8 mouse cellular contexts compared by ENCODE assay signal in the genomic region with DNA sequence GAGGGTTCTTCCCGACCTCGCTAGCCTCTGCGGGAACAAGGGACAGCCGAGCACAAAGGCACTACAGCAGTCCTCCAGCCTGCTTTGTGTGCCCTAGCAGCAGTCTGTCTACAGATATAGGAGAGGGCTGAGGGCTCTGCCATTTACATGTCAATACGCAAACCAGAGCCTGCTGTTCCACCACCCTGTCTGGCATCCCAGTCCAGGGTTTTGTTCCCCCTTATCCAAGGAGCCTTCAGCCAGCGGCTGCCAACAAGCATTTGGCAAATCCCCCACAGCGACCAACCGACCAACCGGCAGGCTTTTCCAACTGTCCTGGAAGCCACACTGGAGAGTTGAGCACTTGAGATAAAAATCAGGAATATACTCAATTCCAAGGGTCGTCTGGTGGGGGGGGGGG. TPM values are rescaled to one million over a fixed set of nuclear protein-coding genes. Genes with fewer than 3 reads are reported as not detected.
DNase-seq lines count a peak whose midpoint lies in the region; ATAC-seq and TF ChIP-seq lines count a peak whose summit lies in the region.

No protein-coding gene starts in this region.

- peak; percentile 31; the same call in 1 of the 2 replicates for ATAC-seq in lung, embryonic 14.5 days (ENCODE audit: insufficient read depth)
- ATAC-seq in lung, postnatal 0 days, result no peak
- ATAC-seq in neural tube, embryonic 13.5 days (ENCODE audit: low read depth), result peak; percentile 82

- no peak overlapping the region for H3K27ac ChIP-seq in lung, embryonic 14.5 days (ENCODE audit: low read depth)
- H3K27ac ChIP-seq in lung, postnatal 0 days (ENCODE audit: low read length), result no peak overlapping the region
- peak overlapping the region; percentile 83 for H3K27ac ChIP-seq in neural tube, embryonic 13.5 days (replicated peaks)

- no peak overlapping the region for H3K9ac ChIP-seq in lung, embryonic 14.5 days
- H3K9ac ChIP-seq in lung, postnatal 0 days (replicated peaks; ENCODE audit: low read depth), result no peak overlapping the region
- H3K9ac ChIP-seq in neural tube, embryonic 13.5 days, result peak overlapping the region; percentile 68

- intact Hi-C loops in heart, postnatal 10 days (cut with DNase I), result no loop called here

- H3K4me2 ChIP-seq in lung, embryonic 14.5 days, result peak overlapping the region; percentile 16; the same call in 1 of the 2 replicates
- no peak overlapping the region; the same call in 1 of the 2 replicates for H3K4me2 ChIP-seq in lung, postnatal 0 days (replicated peaks; ENCODE audit: low read depth, low read length)
- H3K4me2 ChIP-seq in neural tube, embryonic 13.5 days, result peak overlapping the region; percentile 42

- 12% methylated on average over 10 of the region's 10 CpGs for WGBS in lung, embryonic 14.5 days
- WGBS in lung, postnatal 0 days, result 14% methylated on average over 10 of the region's 10 CpGs
- 2% methylated on average over 10 of the region's 10 CpGs for WGBS in neural tube, embryonic 13.5 days

- no peaks in the 10 kb centered on the region for H3K36me3 ChIP-seq in lung, embryonic 14.5 days (ENCODE audit: insufficient read depth)
- no peaks in the 10 kb centered on the region for H3K36me3 ChIP-seq in lung, postnatal 0 days (ENCODE audit: insufficient read depth, low read length)
- H3K36me3 ChIP-seq in neural tube, embryonic 13.5 days, result no peaks in the 10 kb centered on the region

- no peaks in the 10 kb centered on the region for H3K4me1 ChIP-seq in lung, embryonic 14.5 days (ENCODE audit: insufficient read depth)
- no peaks in the 10 kb centered on the region; the same call in 1 of the 2 replicates for H3K4me1 ChIP-seq in lung, postnatal 0 days (ENCODE audit: insufficient read depth, low read depth, low read length)
- H3K4me1 ChIP-seq in neural tube, embryonic 13.5 days (replicated peaks), result peaks cover 30% of the 10 kb centered on the region

- TF ChIP-seq EP300 in lung, postnatal 0 days (IDR thresholded peaks at IDR 0.05), result no peak

- no peaks in the 10 kb centered on the region for H3K27me3 ChIP-seq in lung, embryonic 14.5 days (ENCODE audit: insufficient read depth, low read length)
- no peaks in the 10 kb centered on the region for H3K27me3 ChIP-seq in lung, postnatal 0 days (replicated peaks; ENCODE audit: insufficient read depth, low read length)
- H3K27me3 ChIP-seq in neural tube, embryonic 13.5 days, result no peaks in the 10 kb centered on the region

- H3K4me3 ChIP-seq in lung, embryonic 14.5 days (ENCODE audit: low read depth, low read length), result no peak overlapping the region
- no peak overlapping the region for H3K4me3 ChIP-seq in lung, postnatal 0 days (ENCODE audit: low read depth, low read length)
- H3K4me3 ChIP-seq in neural tube, embryonic 13.5 days, result peak overlapping the region; percentile 18

- no peak for TF ChIP-seq CTCF in lung, embryonic 14.5 days (IDR thresholded peaks at IDR 0.05; ENCODE audit: low read depth)
- no peak for TF ChIP-seq CTCF in lung, postnatal 0 days (IDR thresholded peaks at IDR 0.05)

- no peaks in the 10 kb centered on the region for H3K9me3 ChIP-seq in lung, embryonic 14.5 days (ENCODE audit: low read depth, low read length)
- no peaks in the 10 kb centered on the region for H3K9me3 ChIP-seq in lung, postnatal 0 days (ENCODE audit: low read length)
- no peaks in the 10 kb centered on the region for H3K9me3 ChIP-seq in neural tube, embryonic 13.5 days

- DNase-seq in lung, embryonic 14.5 days, result peak; percentile 56
- no peak for DNase-seq in lung, postnatal 0 days (ENCODE audit: low spot score)
- peak; percentile 72 to 78 for DNase-seq in cerebellum, postnatal 14 days
- DNase-seq in heart, postnatal 10 days, result peak; percentile 37 to 57
- DNase-seq in T-cell, adult 2 months (ENCODE audit: low spot score), result no peak
- no peak for DNase-seq in thymus, postnatal 25 days
- no peak for DNase-seq in kidney, adult 11 months

RNA-seq across cellular contexts. Expression of a gene that starts 27.2 kb away (rescaled TPM):
- polyA plus RNA-seq in lung, embryonic 14.5 days (2014; fragmentation: Nextera tagmentation; extraction: Ambion mirVana), result 4.0 and 4.7 TPM in 2 replicates
- polyA plus RNA-seq in lung, postnatal 0 days (2015; fragmentation: Nextera tagmentation; extraction: Ambion mirVana), result 1.2 and 1.3 TPM in 2 replicates
- total RNA-seq in heart, postnatal 10 days (2021), result 1 to 10 TPM; 3.5 to 6.3 TPM
- polyA plus RNA-seq in neural tube, embryonic 13.5 days (2015; fragmentation: Nextera tagmentation; extraction: Ambion mirVana), result 20.1 and 20.5 TPM in 2 replicates

RNA-seq across cellular contexts. Expression of a gene that starts 59.4 kb away (rescaled TPM):
- 1.8 and 2.7 TPM in 2 replicates for polyA plus RNA-seq in lung, embryonic 14.5 days (2014; fragmentation: Nextera tagmentation; extraction: Ambion mirVana)
- 5.6 and 7.8 TPM in 2 replicates for polyA plus RNA-seq in lung, postnatal 0 days (2015; fragmentation: Nextera tagmentation; extraction: Ambion mirVana)
- total RNA-seq in heart, postnatal 10 days (2021), result 10 to 100 TPM; 74.1 to 88.3 TPM
- polyA plus RNA-seq in neural tube, embryonic 13.5 days (2015; fragmentation: Nextera tagmentation; extraction: Ambion mirVana), result 41.3 and 44.3 TPM in 2 replicates

Comparison
In these comparisons a context has a peak if more than half of its experiments do, and no peak if none do; other contexts are left out.
1. DNase-seq: peak in lung, embryonic 14.5 days (single experiment), cerebellum, postnatal 14 days (2 of 2) and heart, postnatal 10 days (2 of 2); none in lung, postnatal 0 days (single experiment), T-cell, adult 2 months (single experiment), thymus, postnatal 25 days (single experiment) and kidney, adult 11 months (single experiment).